8 mouse cellular contexts compared by ENCODE assay signal in the genomic region with DNA sequence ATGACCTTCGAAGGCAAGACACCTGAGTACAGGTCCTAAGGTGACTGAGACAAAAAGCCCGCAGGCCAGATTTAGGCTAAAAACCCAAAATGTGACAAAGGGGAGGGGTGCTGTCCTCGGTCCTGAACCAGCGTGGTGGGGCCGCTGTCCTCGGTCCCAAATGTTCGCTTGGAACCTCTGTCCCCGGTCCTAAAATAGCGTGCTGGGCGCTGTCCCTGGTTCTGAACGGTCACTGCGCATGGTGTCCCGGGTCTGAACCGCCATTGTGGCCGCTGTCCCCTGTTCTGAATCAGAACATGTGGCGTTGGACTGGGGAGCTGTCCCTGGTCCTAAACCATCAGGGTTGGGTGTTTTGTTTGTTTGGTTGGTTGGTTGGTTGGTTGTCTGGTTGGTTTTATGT.
DNase-seq lines count a peak whose midpoint lies in the region; ATAC-seq and TF ChIP-seq lines count a peak whose summit lies in the region.

No protein-coding gene starts in this region.

- no peaks in the 10 kb centered on the region for H3K36me3 ChIP-seq in C2C12 (ENCODE audit: control insufficient read depth, insufficient read depth)

- H3K4me3 ChIP-seq in C2C12 (ENCODE audit: insufficient read depth, poor library complexity, severe bottlenecking), result no peak overlapping the region

- DNase-seq in adrenal gland, adult 2 months, result peak; percentile 79
- DNase-seq in forelimb bud, embryonic 11.5 days (ENCODE audit: low read depth, low spot score), result peak; percentile 94
- peak; percentile 96 for DNase-seq in heart, postnatal 4 days
- peak; percentile 75 to 85 for DNase-seq in layer of hippocampus, postnatal 10 days (ENCODE audit: low spot score in 2 of 2)
- DNase-seq in lung, postnatal 10 days, result peak; percentile 91
- DNase-seq in right cerebral cortex, postnatal 4 days, result peak; percentile 72

- H3K79me2 ChIP-seq in C2C12 (ENCODE audit: control insufficient read depth, insufficient read depth), result no peaks in the 10 kb centered on the region

- no peak overlapping the region for H3ac ChIP-seq in C2C12 (ENCODE audit: control insufficient read depth, insufficient read length, low read depth)

- H3K27me3 ChIP-seq in C2C12 (ENCODE audit: control insufficient read depth, insufficient read depth, insufficient read length), result no peaks in the 10 kb centered on the region

- no peak for ATAC-seq in erythroblast, adult 5-6 weeks (replicated peaks; ENCODE audit: low FRiP score, poor library complexity, severe bottlenecking)

- H3K79me3 ChIP-seq in C2C12 (ENCODE audit: low read depth), result no peaks in the 10 kb centered on the region

- TF ChIP-seq CTCF in C2C12 (IDR thresholded peaks at IDR 0.05; ENCODE audit: control insufficient read depth, insufficient read depth, insufficient read length), result no peak

TF ChIP-seq in C2C12, 6 proteins besides CTCF, POLR2A, EP300 and RAD21:
- TF ChIP-seq MAX (IDR thresholded peaks at IDR 0.05), result peak; percentile 91
- TF ChIP-seq MYOG (IDR thresholded peaks at IDR 0.05; ENCODE audit: control insufficient read depth, extremely low read depth, insufficient read length), result no peak
- no peak for TF ChIP-seq FOSL1 (IDR thresholded peaks at IDR 0.05; ENCODE audit: insufficient read depth, low read length, poor library complexity, severe bottlenecking)
- no peak for TF ChIP-seq CEBPB (IDR thresholded peaks at IDR 0.05; ENCODE audit: low read depth)
